Mouse (Mus musculus): ENCODE data around the gene Rnf144a.

DNA sequence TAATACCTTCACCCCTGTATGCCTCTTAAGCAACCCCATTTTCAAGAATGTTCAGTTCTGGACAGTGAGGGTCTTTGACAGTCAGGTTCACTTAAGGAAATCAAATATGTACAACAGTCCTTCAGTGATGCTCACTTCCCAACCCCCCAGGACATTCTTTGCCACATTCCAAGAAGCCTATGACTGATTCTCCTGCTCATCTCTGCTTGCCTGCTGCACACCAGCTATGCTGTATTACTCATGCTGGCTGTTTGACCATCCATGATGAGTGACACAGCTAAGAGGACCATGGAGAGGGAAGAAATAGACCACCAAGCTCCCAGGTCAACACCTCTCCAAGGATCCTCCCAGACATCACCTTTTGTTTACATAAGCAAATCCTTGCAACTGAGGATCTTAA lies 75.2 kb downstream of the Rnf144a start:
- no peak for TF ChIP-seq EP300 (IDR thresholded peaks at IDR 0.05; ENCODE audit: low read depth)
- no peak for TF ChIP-seq CTCF (IDR thresholded peaks at IDR 0.05; ENCODE audit: low read depth)
